Mouse (Mus musculus): Measurements from ENCODE around the gene Ugt1a6a.
A peak's percentile ranks its signal among the peaks of the same experiment; 100 is the strongest.
"Not testable (repeated sequence)": the region's sequence is repeated elsewhere in the genome, so short reads cannot be mapped to it uniquely, and the experiment has no call there.

Gene Ugt1a6a

GRCm38 (mm10) chr1:88135229-88135904 lies 758 bp downstream of the Ugt1a6a start:
- DNase-seq (ENCODE audit: low spot score in 2 of 2): not testable (repeated sequence)

- no peak for DNase-seq (ENCODE audit: low spot score in 2 of 2)
These were observed 2.0 kb downstream of the Ugt1a6a start for GRCm38 (mm10) chr1:88136646-88137045.

GRCm38 (mm10) chr1:88137264-88137663 lies 2.7 kb downstream of the Ugt1a6a start:
- DNase-seq (ENCODE audit: low spot score in 2 of 2): no peak

- no peak for DNase-seq (ENCODE audit: low spot score in 2 of 2)
These were observed 3.5 kb downstream of the Ugt1a6a start for GRCm38 (mm10) chr1:88138145-88138544.

- DNase-seq (ENCODE audit: low spot score in 2 of 2): not testable (repeated sequence)
These were observed 5.9 kb downstream of the Ugt1a6a start for GRCm38 (mm10) chr1:88140492-88140891.

GRCm38 (mm10) chr1:88143966-88144675 lies 9.5 kb downstream of the Ugt1a6a start:
- DNase-seq (ENCODE audit: low spot score in 2 of 2): peak in 1 of 2 experiments; percentile 59

GRCm38 (mm10) chr1:88145278-88145677 lies 10.7 kb downstream of the Ugt1a6a start:
- DNase-seq (ENCODE audit: low spot score in 2 of 2): not testable (repeated sequence)

- not testable (repeated sequence) for DNase-seq (ENCODE audit: low spot score in 2 of 2)
These were observed 15.5 kb downstream of the Ugt1a6a start for GRCm38 (mm10) chr1:88150133-88150532.

GRCm38 (mm10) chr1:88158430-88158829 lies 23.8 kb downstream of the Ugt1a6a start:
- DNase-seq (ENCODE audit: low spot score in 2 of 2): no peak

GRCm38 (mm10) chr1:88165711-88166110 lies 31.1 kb downstream of the Ugt1a6a start, which contains the start of gene Ugt1a5:
Gene Ugt1a5, plus strand, starts transcription at chr1:88166012.
- DNase-seq (ENCODE audit: low spot score in 2 of 2): no peak

GRCm38 (mm10) chr1:88172190-88172589 lies 37.6 kb downstream of the Ugt1a6a start:
- DNase-seq (ENCODE audit: low spot score in 2 of 2): not testable (repeated sequence)

- DNase-seq (ENCODE audit: low spot score in 2 of 2): no peak
These were observed 45.0 kb downstream of the Ugt1a6a start for GRCm38 (mm10) chr1:88179657-88180056.

- DNase-seq (ENCODE audit: low spot score in 2 of 2): no peak
These were observed 51.8 kb downstream of the Ugt1a6a start for GRCm38 (mm10) chr1:88186325-88186935.

GRCm38 (mm10) chr1:88192136-88192535 lies 57.5 kb downstream of the Ugt1a6a start:
- no peak for DNase-seq (ENCODE audit: low spot score in 2 of 2)

- DNase-seq (ENCODE audit: low spot score in 2 of 2): no peak
These were observed 61.1 kb downstream of the Ugt1a6a start for GRCm38 (mm10) chr1:88195687-88196086.

- no peak for DNase-seq (ENCODE audit: low spot score in 2 of 2)
These were observed 62.8 kb downstream of the Ugt1a6a start for GRCm38 (mm10) chr1:88197443-88197842.

- no peak for DNase-seq (ENCODE audit: low spot score in 2 of 2)
These were observed 65.4 kb downstream of the Ugt1a6a start for GRCm38 (mm10) chr1:88199996-88200395.

- DNase-seq (ENCODE audit: low spot score in 2 of 2): no peak
These were observed 65.8 kb downstream of the Ugt1a6a start, which contains the start of gene Ugt1a2 for GRCm38 (mm10) chr1:88200456-88200855. Gene Ugt1a2, plus strand, starts transcription at chr1:88200601.

GRCm38 (mm10) chr1:88205294-88205922 lies 70.8 kb downstream of the Ugt1a6a start, which contains the start of gene Dnajb3:
Gene Dnajb3, minus strand, starts transcription at chr1:88205782.
- DNase-seq (ENCODE audit: low spot score in 2 of 2): peak; percentile 55 to 80

GRCm38 (mm10) chr1:88206843-88207479 lies 72.4 kb downstream of the Ugt1a6a start:
- no peak for DNase-seq (ENCODE audit: low spot score in 2 of 2)

- DNase-seq (ENCODE audit: low spot score in 2 of 2): no peak
These were observed 77.2 kb downstream of the Ugt1a6a start, which contains the start of gene Ugt1a1 for GRCm38 (mm10) chr1:88211812-88212211. Gene Ugt1a1, plus strand, starts transcription at chr1:88211959.

Data from cerebellum, postnatal 4 days (tissue).